ENCODE assay signal across 16 mouse cellular contexts in genomic region chr7:68287582-68287981, GRCm38 (mm10). TPM values are rescaled to one million over a fixed set of nuclear protein-coding genes. Genes with fewer than 3 reads are reported as not detected.
"Had no signal": no experiment of that assay in that cellular context is flagged by ENCODE, and none has a peak within 500 bp of the region (broad histone marks: within the 10 kb centered on the region; RNA-seq: fewer than 3 reads in every experiment).

No protein-coding gene starts in this region.

- H3K36me3 ChIP-seq: kidney, embryonic 15.5 days; limb, embryonic 15.5 days; liver, embryonic 13.5 days; midbrain, embryonic 15.5 days; neural tube, embryonic 13.5 days had no signal

- H3K4me1 ChIP-seq: midbrain, embryonic 15.5 days; neural tube, embryonic 13.5 days had no signal

- H3K27me3 ChIP-seq: kidney, embryonic 15.5 days; limb, embryonic 15.5 days; liver, embryonic 13.5 days; midbrain, embryonic 15.5 days; neural tube, embryonic 13.5 days had no signal

- H3K4me2 ChIP-seq: kidney, embryonic 15.5 days; limb, embryonic 15.5 days; liver, embryonic 13.5 days; midbrain, embryonic 15.5 days; neural tube, embryonic 13.5 days had no signal

- H3K9me3 ChIP-seq: kidney, embryonic 15.5 days; limb, embryonic 15.5 days; liver, embryonic 13.5 days; midbrain, embryonic 15.5 days; neural tube, embryonic 13.5 days had no signal

- H3K4me3 ChIP-seq: kidney, embryonic 15.5 days; limb, embryonic 15.5 days; liver, embryonic 13.5 days; midbrain, embryonic 15.5 days; neural tube, embryonic 13.5 days had no signal

- ATAC-seq: intestine, embryonic 16.5 days; midbrain, embryonic 15.5 days had no signal

- H3K27ac ChIP-seq: kidney, embryonic 15.5 days; liver, embryonic 13.5 days; midbrain, embryonic 15.5 days; neural tube, embryonic 13.5 days; stomach, postnatal 0 days had no signal

- DNase-seq: kidney, adult 2 months; kidney, postnatal 25 days; layer of hippocampus, postnatal 36 days; liver, embryonic 13.5 days; lung, adult 18-20 months; lung, postnatal 36 days; retina, postnatal 1 day; right cerebral cortex, postnatal 4 days had no signal

- H3K9ac ChIP-seq: kidney, embryonic 15.5 days; limb, embryonic 15.5 days; liver, embryonic 13.5 days; midbrain, embryonic 15.5 days; neural tube, embryonic 13.5 days had no signal

RNA-seq across cellular contexts. Expression of gene Fam169b, which starts 13.9 kb away (rescaled TPM):
- polyA plus RNA-seq: midbrain, embryonic 15.5 days had no signal

RNA-seq across cellular contexts. Expression of gene Pgpep1l, which starts 23.5 kb away (rescaled TPM):
- polyA plus RNA-seq: intestine, embryonic 16.5 days; limb, embryonic 11.5 days; liver, embryonic 13.5 days; lung, embryonic 16.5 days; midbrain, embryonic 15.5 days; neural tube, embryonic 13.5 days; stomach, postnatal 0 days had no signal
